Mouse (Mus musculus) erythroblast, embryonic 14.5 days (primary cell): ENCODE results near the gene Immp2l. TPM values are rescaled to one million over a fixed set of nuclear protein-coding genes. Genes with fewer than 3 reads are reported as not detected.
"Not testable (repeated sequence)": the region's sequence is repeated elsewhere in the genome, so short reads cannot be mapped to it uniquely, and the experiment has no call there.

Experiments used
- H3K27me3 ChIP-seq: 2 replicates; pipeline ENCODE4 v1.6.1; 2012; ENCODE audit warnings: inconsistent platforms; ENCODE audit not compliant: control insufficient read depth
- H3K36me3 ChIP-seq: 2 replicates; pipeline ENCODE4 v1.6.1; 2012; ENCODE audit warnings: mild to moderate bottlenecking, inconsistent platforms; ENCODE audit not compliant: control insufficient read depth
- H3K4me1 ChIP-seq: 2 replicates; pipeline ENCODE4 v1.6.1; 2012; ENCODE audit warnings: inconsistent platforms; ENCODE audit not compliant: control insufficient read depth
- H3K4me3 ChIP-seq: replicated peaks from 2 replicates; pipeline ENCODE3; 2012; ENCODE audit warnings: moderate library complexity, mild to moderate bottlenecking, inconsistent platforms
- H3K9me3 ChIP-seq: 2 replicates; pipeline ENCODE4 v1.6.1; 2012; ENCODE audit warnings: low read length, inconsistent platforms, mixed read lengths; ENCODE audit not compliant: control insufficient read depth
- GATA1 ChIP-seq: IDR thresholded peaks from 2 replicates; pipeline ENCODE4 v1.6.1; 2012; ENCODE audit warnings: low read length, inconsistent platforms, mixed read lengths
- TAL1 ChIP-seq: IDR thresholded peaks from 3 replicates; pipeline ENCODE4 v1.6.1; 2012; ENCODE audit warnings: low read length, inconsistent platforms, mixed read lengths
- polyA plus RNA-seq: library from polyadenylated mRNA; stranded (reverse); fragments of >175 nt; gene quantifications from 2 replicates; pipeline ENCODE4 v1.2.3, GENCODE M21; 2012

The Immp2l gene
- polyA plus RNA-seq, 1 experiment: 0.11 TPM

DNA sequence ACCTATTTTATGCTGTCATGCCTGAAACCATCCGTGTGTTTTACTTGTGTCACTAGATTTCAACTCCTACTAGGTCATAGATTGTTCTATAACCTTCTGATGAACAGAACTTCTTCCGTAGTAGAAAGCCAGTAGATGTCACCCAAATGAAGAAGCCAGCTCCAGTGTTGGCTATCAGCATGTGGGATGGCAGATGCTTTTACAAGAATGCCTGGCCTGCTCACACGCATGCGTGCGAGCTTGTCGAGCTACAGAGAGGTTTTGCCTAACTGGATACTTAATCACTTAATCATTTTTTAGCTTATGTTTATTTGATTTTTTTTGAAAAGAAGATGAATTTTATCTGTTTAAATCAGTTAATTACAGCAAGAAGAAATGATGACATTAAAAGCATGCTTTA, 805.6 kb downstream of the Immp2l start:
- H3K4me1 ChIP-seq: no peaks in the 10 kb centered on the region
- no peaks in the 10 kb centered on the region for H3K27me3 ChIP-seq
- no peak overlapping the region for H3K4me3 ChIP-seq
- H3K36me3 ChIP-seq: no peaks in the 10 kb centered on the region
- no peaks in the 10 kb centered on the region for H3K9me3 ChIP-seq
- TF ChIP-seq TAL1 (no peak), GATA1 (no peak)

GRCm38 (mm10) chr12:41831731-41832130, 807.8 kb downstream of the Immp2l start:
- Histone ChIP-seq H3K36me3 (no peaks in the 10 kb centered on the region), H3K9me3 (no peaks in the 10 kb centered on the region), H3K4me1 (no peaks in the 10 kb centered on the region), H3K27me3 (no peaks in the 10 kb centered on the region), H3K4me3 (no peak overlapping the region)
- TF ChIP-seq GATA1 (no peak), TAL1 (no peak)

- H3K4me3 ChIP-seq: no peak overlapping the region
- no peaks in the 10 kb centered on the region for H3K36me3 ChIP-seq
- H3K4me1 ChIP-seq: no peaks in the 10 kb centered on the region
- H3K27me3 ChIP-seq: no peaks in the 10 kb centered on the region
- no peaks in the 10 kb centered on the region for H3K9me3 ChIP-seq
- TF ChIP-seq TAL1 (no peak), GATA1 (no peak)
Observed at GRCm38 (mm10) chr12:41834646-41835045, 810.8 kb downstream of the Immp2l start.

GRCm38 (mm10) chr12:41838334-41838847, 814.5 kb downstream of the Immp2l start:
- Histone ChIP-seq H3K4me3 (no peak overlapping the region), H3K9me3 (no peaks in the 10 kb centered on the region), H3K36me3 (no peaks in the 10 kb centered on the region), H3K4me1 (no peaks in the 10 kb centered on the region), H3K27me3 (no peaks in the 10 kb centered on the region)
- TF ChIP-seq GATA1: no peak
- TF ChIP-seq TAL1: no peak

DNA sequence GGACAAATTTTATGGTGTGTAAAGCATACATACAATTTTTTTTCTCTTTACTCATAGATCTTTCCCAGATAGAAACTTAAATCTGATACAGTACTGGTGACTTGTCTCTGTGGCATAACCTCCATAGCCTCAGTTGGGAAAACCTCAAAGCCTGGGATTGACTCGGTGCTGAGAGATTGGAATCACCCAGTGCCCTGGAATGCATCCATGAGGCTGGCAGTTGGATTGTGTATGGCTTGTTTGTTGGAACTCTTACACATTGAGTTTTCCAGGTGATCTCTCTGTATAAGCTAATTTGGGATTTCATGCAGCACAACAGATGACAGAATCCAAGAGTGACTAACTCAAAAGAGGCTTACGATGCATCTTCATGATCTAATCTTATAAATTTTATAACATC, 815.4 kb downstream of the Immp2l start:
- TF ChIP-seq TAL1 (no peak), GATA1 (no peak)
- Histone ChIP-seq H3K27me3 (no peaks in the 10 kb centered on the region), H3K9me3 (no peaks in the 10 kb centered on the region), H3K4me1 (no peaks in the 10 kb centered on the region), H3K36me3 (no peaks in the 10 kb centered on the region), H3K4me3 (no peak overlapping the region)

GRCm38 (mm10) chr12:41842694-41843329, 818.9 kb downstream of the Immp2l start:
- Histone ChIP-seq H3K36me3 (no peaks in the 10 kb centered on the region), H3K4me3 (no peak overlapping the region), H3K27me3 (no peaks in the 10 kb centered on the region), H3K9me3 (no peaks in the 10 kb centered on the region), H3K4me1 (no peaks in the 10 kb centered on the region)
- TF ChIP-seq TAL1 (no peak), GATA1 (no peak)

DNA sequence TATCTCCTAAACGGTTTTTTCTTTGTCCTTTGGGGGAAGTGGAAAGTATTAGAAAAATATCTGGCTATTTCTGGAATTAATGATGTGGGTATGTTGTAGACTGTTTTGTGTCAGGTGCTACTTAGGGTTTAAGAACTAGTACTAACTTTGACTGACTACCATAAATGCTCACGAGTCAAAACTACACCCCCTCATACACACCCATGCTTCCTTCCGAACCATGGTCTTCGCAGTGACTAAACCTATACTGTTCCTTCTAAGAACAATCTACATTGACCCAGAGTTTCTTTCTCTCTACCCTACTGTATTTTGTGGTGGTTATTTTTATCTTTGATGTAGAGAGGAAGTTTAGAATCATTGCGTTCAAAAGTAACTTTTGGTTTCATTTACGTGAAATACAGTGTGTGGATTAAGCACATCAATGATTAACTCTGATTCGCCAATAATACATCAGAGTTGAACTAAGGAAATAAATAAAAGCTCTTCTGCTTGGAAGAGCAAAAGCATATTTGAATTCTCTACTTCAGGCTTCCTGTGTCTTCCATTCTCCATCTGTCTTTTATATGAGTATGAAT, 828.1 kb downstream of the Immp2l start:
- no peaks in the 10 kb centered on the region for H3K9me3 ChIP-seq
- TF ChIP-seq GATA1: no peak
- no peak for TF ChIP-seq TAL1
- H3K4me1 ChIP-seq: no peaks in the 10 kb centered on the region
- H3K36me3 ChIP-seq: no peaks in the 10 kb centered on the region
- no peaks in the 10 kb centered on the region for H3K27me3 ChIP-seq
- H3K4me3 ChIP-seq: no peak overlapping the region

DNA sequence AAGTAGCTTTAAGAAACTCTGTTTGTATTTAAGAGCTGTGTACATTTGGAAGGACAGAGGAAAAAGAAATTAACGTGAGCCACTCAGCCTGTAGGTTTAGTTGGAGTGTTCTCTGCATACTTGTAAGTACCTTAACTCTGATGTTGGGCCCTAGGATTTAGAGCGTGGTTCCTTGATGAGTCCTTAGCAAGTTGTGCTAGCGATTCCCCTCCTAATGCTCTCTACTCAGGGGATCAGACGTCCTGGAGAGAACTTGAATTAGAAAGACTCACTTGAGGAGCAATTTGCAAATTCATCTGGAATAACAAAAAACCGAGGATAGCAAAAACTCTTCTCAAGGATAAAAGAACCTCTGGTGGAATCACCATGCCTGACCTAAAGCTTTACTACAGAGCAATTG, 835.8 kb downstream of the Immp2l start:
- not testable (repeated sequence) for H3K27me3 ChIP-seq, H3K36me3 ChIP-seq, H3K9me3 ChIP-seq, H3K4me3 ChIP-seq, H3K4me1 ChIP-seq

DNA sequence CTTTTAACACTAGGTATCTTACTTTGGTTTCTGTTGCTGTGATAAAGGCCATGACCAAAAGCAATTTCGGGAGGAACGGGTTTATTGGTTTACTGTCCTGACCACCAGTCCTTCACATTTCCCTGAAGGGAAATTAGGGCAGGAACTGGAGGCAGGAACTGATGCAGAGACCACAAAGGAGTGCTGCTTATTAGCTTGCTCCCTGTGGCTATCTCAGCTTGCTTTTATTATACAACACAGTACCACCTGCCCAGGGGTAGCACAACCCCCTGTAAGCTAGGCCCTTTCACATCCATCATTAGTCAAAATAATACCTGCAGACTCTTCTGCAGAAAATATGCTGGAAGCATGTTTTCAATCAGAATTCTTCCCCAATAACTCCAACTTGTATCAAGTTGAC, 844.4 kb downstream of the Immp2l start:
- Histone ChIP-seq H3K27me3 (no peaks in the 10 kb centered on the region), H3K4me3 (no peak overlapping the region), H3K4me1 (no peaks in the 10 kb centered on the region), H3K36me3 (no peaks in the 10 kb centered on the region), H3K9me3 (no peaks in the 10 kb centered on the region)
- no peak for TF ChIP-seq TAL1
- TF ChIP-seq GATA1: no peak

DNA sequence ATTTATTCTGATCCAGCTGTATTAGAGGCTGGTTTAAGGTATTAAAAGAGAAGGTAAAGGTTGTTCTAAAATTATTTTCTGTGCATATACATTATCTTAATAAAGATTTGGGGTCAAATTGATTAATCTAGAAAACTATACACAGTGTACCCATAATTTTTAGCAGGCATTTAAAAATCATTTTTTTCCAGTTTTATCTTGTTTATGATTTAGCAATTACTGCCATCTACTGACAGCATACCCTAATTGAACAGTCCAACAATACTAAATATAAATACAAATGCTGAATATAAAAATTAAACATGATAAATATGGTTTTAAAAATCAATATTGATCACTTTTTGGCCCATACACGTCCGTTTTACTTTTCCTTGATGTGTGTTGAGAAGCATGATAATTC, 850.1 kb downstream of the Immp2l start:
- no peaks in the 10 kb centered on the region for H3K36me3 ChIP-seq

More for the DNA sequence above, 850.1 kb downstream of the Immp2l start:
- no peak overlapping the region for H3K4me3 ChIP-seq
- H3K4me1 ChIP-seq: no peaks in the 10 kb centered on the region
- H3K27me3 ChIP-seq: no peaks in the 10 kb centered on the region
- TF ChIP-seq GATA1 (no peak), TAL1 (no peak)
- no peaks in the 10 kb centered on the region for H3K9me3 ChIP-seq
